Mouse (Mus musculus) gastrocnemius, postnatal 14 days (tissue): ENCODE data around the gene Clip2. TPM values are rescaled to one million over a fixed set of nuclear protein-coding genes. Genes with fewer than 3 reads are reported as not detected.

Experiments used
- DNase-seq: peaks from one replicate; pipeline ENCODE4 v3.0.0; 2021; ENCODE audit warnings: mixed read lengths
- intact Hi-C: fragments of 180-260 bp; cut with DNase I; formaldehyde crosslinking; loops from one replicate; pipeline ENCODE4 v1.15.1; 2025; ENCODE audit warnings: low total_unique reads
- long read RNA-seq, 2 experiments: library from polyadenylated mRNA; stranded (forward); transcript quantifications; one replicate each; pipeline ENCODE4 v2.0.0; 2021
- total RNA-seq, 2 experiments: library from RNA; stranded (reverse); gene quantifications; 2 replicates each; pipeline ENCODE4 v1.2.3; 2021

Gene Clip2
- 1 to 10 TPM; 6.4 to 8.4 TPM for total RNA-seq
- long read RNA-seq, experiment 1, full-length matches to known transcripts = 2 of 2 reads
- long read RNA-seq, experiment 1, partial matches to known transcripts = 0 of 2 reads
- long read RNA-seq, experiment 1, other reads (novel, unspliced or antisense) = 0 of 2 reads
- long read RNA-seq, experiment 2, full-length matches to known transcripts = 6 of 9 reads
- long read RNA-seq, experiment 2, partial matches to known transcripts = 2 of 9 reads
- long read RNA-seq, experiment 2, other reads (novel, unspliced or antisense) = 1 of 9 reads

DNA sequence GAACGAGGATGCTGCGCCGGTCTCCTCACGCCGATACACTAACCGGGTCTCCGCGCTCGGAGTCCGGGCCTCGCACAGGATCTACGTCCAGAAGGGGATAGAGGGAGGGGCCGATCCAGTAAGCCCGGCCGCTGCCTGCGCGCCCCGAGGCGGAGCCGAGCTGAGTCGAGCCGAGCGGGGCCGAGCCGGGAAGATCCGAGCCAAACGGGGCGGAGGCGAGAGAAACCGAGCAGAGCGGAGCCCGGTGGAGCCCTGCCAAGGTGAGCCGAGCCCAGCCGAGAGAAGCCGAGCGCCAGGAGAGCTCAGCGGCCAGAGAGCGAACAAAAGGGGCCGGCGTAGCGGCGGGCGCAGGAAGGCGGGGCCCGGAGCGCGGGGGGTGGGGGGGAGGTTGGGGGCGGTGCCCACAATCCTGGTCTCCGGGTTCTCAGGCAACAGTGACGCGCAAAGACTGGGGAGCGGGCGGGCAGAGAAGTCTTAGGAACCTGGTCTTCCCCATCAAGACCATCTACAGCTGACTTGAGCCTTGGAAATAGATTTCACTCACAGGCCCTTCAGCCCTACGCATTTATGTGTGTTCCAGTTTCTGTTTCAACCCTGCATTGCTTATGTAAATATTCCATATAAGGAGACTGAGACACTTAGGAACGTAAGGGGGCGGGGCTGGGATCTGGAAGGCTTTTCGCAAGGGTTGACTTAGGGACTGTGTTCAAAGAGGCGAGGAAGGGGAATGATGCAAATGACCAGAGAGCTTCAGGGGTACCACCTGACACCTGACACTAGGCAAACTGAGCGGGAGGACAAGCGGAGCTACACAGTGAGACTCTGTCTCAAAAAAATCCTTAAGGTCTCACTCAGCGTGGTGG, at the start of gene Clip2:
Gene Clip2, minus strand, starts transcription at position 325 of the 863 bp plus-strand sequence.
- intact Hi-C loops = no loop called here
- peak; percentile 99 for DNase-seq

DNA sequence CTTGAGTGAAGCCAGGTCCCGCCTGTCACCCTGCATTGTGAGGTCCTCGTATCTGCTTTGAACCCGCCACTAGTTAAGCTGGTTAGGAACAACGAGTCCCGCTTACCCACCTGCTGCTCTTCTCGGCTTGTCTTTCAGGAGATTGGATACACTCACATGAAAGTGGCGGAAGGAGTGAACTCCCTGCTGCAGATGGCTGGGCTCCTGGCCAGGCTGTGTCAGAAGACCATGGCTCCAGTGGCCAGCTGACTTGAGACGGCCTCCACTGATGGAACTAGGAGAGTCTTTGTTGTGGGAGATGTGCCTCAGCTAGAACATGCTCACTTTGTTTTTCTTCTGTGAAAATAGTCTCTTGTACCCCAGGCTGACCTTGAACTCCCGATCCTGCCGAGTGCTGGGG, 45.5 kb upstream of the Clip2 start:
- intact Hi-C loops = no loop called here
- DNase-seq = peak; percentile 70

DNA sequence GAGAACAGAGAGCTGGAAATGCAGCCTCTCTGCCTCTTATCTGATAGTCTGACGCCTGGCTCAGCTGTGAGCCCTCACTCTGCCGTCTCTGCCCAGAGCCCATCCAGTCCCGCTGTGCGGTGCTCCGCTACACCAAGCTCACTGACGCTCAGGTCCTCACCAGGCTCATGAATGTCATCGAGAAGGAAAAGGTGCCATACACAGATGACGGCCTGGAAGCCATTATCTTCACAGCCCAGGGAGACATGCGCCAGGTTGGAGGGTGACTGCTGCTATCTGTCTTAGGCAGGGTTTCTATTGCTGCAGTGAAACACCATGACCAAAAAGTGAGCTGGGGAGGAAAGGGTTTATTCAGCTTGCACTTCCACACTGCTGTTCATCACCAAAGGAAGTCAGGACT, 40.9 kb upstream of the Clip2 start:
- intact Hi-C loops = no loop called here

DNA sequence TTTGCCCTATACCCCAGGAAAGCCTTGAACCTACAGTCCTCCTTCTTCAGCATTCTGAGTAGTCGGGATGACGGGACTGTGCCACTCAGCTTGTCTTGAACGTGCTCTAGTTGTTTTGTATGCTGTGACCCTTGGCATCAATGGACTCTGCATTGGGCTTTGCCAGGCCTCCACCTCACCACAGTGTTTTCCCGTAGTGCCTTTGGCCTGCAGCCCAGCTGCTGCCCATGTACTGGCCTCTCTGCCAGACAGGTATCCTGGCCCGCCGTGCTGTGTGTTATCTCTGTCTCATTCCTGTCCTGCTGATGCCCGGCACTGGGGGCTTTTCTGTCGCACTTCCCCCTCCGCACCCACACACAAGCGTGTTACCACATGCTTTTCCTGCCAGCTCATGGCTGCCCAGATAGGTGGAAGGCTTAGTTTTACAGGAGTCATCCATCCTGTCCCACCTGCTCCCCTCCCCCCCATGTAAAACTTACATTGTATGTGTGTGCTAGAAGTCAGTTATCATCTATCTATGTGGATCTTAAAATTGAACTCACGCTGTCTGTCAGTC, 39.9 kb upstream of the Clip2 start:
- intact Hi-C loops = no loop called here
- no peak for DNase-seq

More for the DNA sequence above, 40.9 kb upstream of the Clip2 start:
- no peak for DNase-seq

DNA sequence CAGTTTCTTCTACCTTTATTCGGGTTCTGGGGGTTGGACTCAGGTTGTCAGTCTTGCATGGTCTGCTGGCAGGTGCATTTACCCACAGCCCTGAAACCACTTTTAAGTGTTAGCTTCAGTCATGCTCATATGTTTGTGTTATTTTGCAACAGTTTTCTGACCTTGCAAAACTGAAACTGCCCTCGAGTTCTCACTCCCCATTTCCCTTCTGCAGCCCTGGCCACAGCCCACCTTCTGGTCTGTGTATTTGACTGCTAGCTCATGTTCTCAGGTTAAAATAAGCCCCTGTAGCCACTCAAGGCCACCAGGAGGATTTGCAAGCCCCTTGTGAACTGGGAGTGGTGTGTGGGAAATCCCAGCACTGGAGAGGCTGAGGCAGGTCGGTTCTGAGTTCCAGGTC, 37.7 kb upstream of the Clip2 start:
- intact Hi-C loops = no loop called here
- DNase-seq = no peak

DNA sequence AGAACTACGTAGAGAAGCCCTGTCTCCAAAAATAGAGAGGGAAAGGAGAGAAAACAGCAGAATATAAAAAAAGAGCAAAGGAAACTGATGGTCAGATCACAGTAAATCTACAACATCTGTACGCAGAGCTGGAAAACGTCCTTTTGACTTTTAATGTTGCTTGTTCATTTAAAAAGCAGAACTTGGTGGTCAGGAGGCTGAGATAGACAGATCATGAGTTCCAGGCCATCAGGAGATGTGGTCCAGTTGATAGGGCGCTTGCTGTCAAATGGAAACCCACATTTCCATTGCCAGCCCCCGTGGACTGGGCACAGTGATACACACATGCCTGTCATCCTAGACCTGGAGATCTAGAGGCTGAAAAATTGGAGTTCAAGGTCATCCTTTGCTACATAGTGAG, 32.6 kb upstream of the Clip2 start:
- DNase-seq = no peak
- intact Hi-C loops = loop anchor here (5.0 kb wide), 1 partner anchor 77 kb away; no protein-coding TSS in a partner anchor

DNA sequence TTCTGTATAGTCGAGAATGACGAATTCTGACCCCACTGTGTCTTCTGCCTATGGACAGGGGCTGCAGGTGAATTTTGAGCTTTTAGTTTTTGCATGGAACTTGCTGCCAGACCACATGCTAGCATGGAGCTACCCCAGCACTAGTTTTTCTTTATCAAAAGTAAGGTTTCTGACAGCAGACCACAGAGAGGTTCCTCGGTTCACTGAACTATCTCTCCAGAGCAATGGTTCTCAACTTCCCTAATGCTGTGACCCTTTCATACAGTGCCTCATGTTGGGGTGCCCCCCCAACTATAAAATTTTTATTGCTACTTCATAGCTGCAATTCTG, 31.6 kb upstream of the Clip2 start:
- no peak for DNase-seq
- intact Hi-C loops = loop anchor here (5.0 kb wide), 1 partner anchor 77 kb away; no protein-coding TSS in a partner anchor

DNA sequence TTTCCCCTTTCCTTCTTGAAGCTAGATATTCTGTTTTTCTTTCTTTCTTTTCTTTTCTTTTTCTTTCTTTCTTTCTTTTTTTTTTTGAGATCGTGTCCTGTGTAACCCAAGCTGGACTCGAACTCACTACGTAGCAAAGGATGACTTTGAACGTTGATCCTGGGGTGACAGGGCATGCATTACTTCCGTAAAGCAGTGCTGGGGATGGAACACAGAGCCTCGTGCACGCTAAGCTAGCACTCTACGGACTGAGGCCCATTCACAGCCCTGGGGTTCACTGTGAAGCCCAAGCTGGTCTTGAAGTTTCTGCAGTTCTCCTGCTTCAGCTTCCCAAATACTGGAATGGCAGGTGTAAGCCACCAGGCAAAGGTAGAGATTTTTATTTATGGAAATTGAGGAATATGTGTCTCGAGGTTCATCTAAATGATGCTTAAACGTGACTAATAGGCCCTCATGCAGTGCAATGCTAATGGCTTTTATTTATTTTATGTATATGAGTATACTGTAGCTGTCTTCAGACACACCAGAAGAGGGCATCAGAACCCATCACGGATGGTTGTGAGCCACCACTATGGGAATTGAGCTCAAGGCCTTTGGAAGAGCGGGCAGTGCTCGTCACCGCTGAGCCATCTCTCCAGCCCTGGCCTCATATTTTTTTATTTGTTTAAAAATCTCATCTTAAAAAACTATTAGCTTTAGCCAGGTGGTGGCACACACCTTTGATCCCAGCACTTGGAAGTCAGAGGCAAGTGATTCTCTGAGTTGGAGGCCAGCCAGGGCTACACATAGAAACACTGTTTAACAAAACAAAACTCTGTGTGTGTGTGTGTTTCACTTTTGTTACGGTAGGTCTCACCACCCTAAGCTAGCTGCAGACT, 31.0 kb upstream of the Clip2 start:
- no peak for DNase-seq
- intact Hi-C loops = loop anchor here (5.0 kb wide), 1 partner anchor 76 kb away; no protein-coding TSS in a partner anchor

DNA sequence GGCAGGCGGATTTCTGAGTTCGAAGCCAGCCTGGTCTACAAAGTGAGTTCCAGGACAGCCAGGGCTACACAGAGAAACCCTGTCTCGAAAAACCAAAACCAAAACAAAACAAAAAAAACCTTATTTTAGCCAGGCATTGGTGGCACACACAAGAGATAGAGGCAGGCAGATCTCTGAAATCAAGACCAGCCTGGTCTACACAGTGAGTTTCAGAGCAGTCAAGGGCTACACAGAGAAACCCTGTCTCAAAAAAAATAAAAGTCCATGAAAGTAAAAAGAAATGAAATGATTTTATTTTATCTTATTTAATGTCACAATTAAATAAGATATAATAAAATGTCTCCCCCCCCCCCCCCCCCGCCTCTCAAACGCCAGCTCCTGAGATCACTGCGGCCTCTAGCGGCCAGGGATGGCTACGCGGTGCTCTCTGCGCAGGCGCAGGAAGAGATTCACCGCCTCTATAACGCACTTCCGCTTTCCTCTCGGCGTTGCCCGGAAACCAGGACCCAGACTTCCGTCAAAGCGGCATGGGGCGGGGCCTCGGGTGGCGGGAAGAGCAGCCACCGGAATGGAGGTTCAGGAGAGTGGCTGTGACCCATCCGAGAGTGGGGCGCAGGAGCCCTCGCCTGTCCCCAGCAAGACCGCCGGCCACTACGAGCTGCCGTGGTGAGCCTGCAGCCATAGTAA, 30.1 kb upstream of the Clip2 start:
- peak; percentile 97 for DNase-seq
- intact Hi-C loops = loop anchor here (5.0 kb wide), 1 partner anchor 75 kb away; no protein-coding TSS in a partner anchor

DNA sequence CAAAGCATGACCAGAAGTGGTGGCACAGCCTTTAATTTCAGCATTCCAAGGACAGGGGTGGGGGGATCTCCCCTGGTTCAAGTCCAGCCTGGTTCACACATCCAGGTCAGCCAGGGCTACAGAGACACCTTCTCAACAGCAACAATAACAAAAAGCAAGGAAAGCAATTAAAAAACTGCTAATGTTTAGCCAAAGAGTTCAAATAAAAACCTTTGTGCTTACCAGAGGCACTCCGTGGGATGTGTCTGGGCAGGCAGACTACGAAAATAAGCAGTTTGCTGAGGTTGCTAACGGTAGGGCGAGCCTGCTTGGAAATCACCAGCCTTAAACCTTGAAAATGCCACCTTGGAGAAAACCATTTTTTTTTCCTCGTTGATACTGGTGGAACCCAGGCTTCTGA, 28.9 kb upstream of the Clip2 start, which contains the start of gene Rfc2:
Gene Rfc2, plus strand, starts transcription at position 221 of the 400 bp plus-strand sequence.
- no peak for DNase-seq
- intact Hi-C loops = loop anchor here (5.0 kb wide), 1 partner anchor 74 kb away; no protein-coding TSS in a partner anchor

DNA sequence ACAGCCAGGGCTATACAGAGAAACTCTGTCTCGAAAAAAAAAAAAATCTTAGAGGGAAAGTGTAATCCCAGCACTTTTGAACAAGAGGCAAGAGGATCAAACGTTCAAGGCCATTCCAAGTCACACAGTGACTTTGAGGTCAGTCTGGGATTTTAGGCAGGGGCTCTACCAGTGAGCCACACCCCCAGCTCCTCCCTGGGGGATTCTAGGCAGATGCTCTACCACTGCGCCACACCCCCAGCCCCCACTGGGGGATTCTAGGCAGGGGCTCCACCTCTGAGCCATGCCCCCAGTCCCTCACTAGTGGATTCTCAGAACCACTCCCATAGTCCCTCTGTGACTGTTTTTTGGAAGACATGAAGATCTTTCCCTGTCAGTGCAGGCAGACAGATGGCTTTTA, 26.9 kb upstream of the Clip2 start:
- intact Hi-C loops = no loop called here
- no peak for DNase-seq

DNA sequence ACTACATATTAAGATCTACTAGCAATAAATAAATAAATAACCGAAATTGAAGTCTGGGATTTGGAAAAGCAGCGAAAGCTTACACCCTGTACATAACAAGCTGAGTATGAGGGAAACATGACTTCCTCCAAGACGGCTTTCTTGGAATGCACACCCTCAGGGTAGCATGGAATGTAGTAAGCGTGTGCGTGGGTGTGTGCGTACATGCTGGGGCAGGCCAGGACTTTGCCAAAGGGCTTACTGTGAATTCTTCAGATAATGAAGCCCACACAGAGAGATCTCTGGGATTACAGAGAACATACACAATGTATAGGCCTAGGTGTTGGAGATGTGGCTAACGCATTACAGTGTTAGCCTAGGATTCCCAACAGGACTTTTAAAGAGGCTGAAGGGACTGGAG, 25.3 kb upstream of the Clip2 start:
- intact Hi-C loops = no loop called here
- no peak for DNase-seq

DNA sequence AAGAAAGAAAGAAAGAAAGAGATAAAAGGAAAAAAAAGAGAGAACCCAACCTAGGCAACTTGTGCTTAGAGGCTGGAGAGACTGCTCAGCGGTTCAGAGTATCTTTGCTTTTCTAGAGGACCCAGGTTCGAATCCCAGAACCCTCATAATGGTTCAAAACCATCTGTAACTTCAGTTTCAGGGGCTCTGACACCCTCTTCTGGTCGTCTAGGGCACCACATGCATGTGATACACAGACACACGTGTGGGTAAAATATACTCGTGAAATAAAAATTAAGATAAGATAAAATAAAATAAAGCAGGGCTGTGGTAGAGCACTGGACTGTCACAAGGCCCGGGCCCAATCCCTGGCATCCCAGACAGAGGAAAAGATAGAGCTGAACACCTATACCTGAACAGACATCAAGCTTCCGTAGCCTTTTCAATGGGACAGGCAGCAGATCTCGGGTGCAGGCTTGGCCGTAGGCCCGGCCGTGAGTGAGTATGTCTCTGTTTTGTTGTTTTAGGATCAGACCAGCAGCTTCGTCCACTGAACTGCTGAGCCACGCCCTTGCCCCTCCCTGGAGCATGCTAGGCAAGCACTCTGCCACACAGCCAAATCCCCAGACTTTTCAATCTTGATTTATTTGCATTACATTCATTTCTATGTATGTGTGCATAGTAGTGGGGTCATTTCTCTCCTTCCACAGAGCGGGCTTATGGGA, 24.4 kb upstream of the Clip2 start:
- DNase-seq = no peak
- intact Hi-C loops = no loop called here

DNA sequence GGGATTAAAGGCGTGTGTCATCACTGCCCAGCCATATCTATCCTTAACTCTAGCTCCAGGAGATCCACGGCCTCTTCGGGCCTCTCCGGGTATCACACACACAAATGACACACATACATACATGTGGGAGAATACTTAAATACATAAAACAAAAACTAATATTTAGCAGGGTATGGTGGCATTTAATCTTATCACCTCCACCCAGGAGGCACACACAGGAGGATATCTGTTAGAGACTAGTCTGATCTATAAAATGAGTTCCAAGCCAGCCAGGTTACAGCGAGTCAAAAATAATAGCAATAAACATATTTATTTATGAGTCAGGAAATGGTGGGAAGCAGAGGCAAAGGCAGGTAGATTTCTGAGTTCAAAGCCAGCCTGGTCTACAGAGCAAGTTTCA, 23.6 kb upstream of the Clip2 start:
- intact Hi-C loops = no loop called here
- no peak for DNase-seq

DNA sequence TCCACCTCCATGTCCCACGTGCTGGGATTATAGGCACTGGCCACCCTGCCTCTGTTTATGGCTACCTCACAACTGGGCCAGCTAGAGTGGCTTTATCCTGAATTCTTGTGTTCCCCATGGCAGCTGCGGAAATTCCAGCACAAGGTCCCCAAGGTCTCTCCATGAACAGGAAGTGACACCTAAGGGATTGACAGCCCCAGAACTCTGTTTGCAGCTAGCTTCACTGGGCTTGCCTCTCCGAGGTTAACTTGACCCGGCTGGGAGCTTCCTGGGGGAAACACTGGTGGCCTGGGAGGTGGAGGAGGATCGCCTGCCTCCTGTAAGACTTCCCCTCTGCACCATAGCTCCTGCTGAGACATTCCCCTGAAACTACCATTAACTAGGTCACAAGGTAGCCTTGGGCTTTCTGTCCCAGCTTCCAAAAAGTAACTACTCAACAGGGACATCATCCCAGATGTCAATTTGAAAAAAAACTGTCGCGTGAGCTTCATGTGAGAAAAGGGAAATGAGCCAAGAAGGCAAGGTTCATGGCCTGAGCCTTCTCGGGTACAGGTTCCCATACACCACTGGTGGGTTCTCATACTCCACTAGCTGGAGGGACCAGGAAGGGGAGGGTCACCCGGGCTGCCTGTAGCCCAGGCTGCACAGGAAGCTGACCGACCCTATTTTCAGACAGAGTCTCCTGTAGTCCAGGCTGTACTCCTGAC, 20.4 kb upstream of the Clip2 start:
- intact Hi-C loops = no loop called here
- no peak for DNase-seq

DNA sequence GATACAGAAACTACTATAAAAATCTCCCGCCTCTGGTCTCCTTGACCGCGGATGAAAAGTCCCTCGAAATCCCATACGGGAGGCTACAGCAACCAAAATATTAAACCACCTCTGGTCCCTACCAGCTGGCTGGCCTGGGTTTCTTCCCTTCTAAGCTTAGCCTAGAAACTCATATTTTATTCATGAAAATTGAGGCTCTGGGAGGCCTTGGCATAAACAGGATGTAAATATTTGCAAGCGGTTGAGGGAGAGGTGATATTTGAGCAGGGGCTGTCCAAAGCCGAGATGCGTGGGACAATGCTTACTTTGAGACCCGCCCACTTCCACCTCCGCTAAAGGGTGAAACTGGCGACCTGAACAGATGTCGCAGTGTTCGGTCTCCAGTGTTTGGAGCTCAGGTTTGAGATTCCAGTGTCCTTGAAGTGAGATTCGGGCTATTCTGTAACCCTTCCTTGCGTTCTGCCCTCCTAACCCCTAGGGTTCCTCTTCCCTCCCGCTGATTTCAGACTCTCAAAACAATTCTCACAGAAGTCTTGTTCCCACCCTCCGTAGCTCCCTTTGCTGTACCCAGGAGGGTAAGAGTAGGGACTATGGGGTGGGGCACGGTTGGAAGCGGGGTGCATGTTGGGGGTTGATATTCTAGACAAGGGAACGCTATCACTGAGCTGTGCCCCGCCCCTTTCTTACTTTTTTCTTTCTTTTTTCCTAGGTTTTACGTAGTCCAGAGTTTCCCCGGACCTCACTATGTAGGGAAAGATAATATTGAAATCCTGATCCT, 19.7 kb upstream of the Clip2 start:
- peak; percentile 36 for DNase-seq
- intact Hi-C loops = no loop called here

DNA sequence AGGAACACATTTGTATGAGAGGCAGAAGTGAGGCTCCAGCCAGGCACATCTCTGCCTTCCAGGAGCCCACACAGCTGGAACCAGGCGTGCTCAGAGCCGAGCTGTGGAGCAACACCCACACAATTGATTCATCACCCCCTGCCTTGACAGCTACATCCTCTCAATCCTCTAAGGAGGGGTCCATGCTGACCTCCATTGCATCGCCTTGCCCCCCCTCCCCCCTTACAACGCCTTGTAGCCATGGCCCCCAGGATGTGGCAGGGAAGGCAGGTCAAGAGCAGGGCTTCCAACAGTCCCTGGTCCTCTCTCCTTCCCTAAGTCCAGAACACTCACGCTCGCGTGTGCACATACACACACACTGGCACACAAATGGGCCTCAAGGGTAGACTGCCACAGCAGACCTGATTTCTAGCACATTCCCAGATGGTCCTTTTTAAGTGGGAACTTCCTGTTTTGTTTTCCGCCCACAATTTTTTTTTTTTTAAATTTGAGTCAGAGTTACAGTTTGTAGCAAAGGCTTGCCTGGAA, 16.8 kb upstream of the Clip2 start:
- intact Hi-C loops = no loop called here

More for the DNA sequence above, 16.8 kb upstream of the Clip2 start:
- DNase-seq = no peak
